Mouse (Mus musculus) urinary bladder, postnatal 36 days (tissue): ENCODE measurements around the gene Zfp583.

Experiments used
- DNase-seq, 2 experiments: peaks; one replicate each; pipeline ENCODE4 v3.0.0; 2022; ENCODE audit warnings: low spot score in 2 of 2, mixed read lengths in 1 of 2

The Zfp583 gene

GRCm38 (mm10) chr7:6285842-6286705, 45.0 kb downstream of the Zfp583 start, which contains the start of gene Zfp667:
Zfp667 (plus strand) TSS chr7:6286579.
- peak; percentile 94 to 98 for DNase-seq

GRCm38 (mm10) chr7:6285366-6285765, 45.7 kb downstream of the Zfp583 start:
- DNase-seq = no peak

- DNase-seq = no peak
Measured at GRCm38 (mm10) chr7:6284442-6285012, 46.6 kb downstream of the Zfp583 start.

GRCm38 (mm10) chr7:6283451-6284075, 47.5 kb downstream of the Zfp583 start:
- peak; percentile 69 to 76 for DNase-seq

GRCm38 (mm10) chr7:6282749-6283148, 48.3 kb downstream of the Zfp583 start:
- peak; percentile 57 to 60 for DNase-seq

- DNase-seq = no peak
Measured at GRCm38 (mm10) chr7:6277906-6278305, 53.2 kb downstream of the Zfp583 start.

GRCm38 (mm10) chr7:6265695-6266094, 65.4 kb downstream of the Zfp583 start:
- DNase-seq = no peak
